Mouse (Mus musculus) ES-E14 (cell line): ENCODE data around the gene Ciz1.

ENCODE experiments used
- CHD2 ChIP-seq: IDR thresholded peaks from 2 replicates; pipeline ENCODE4 v1.6.1; 2014; ENCODE audit warnings: mild to moderate bottlenecking, low read depth, low read length, inconsistent platforms
- HCFC1 ChIP-seq: IDR thresholded peaks from 2 replicates; pipeline ENCODE4 v1.6.1; 2012; ENCODE audit warnings: low read length, inconsistent platforms, borderline replicate concordance; ENCODE audit not compliant: insufficient read depth
- MAFK ChIP-seq: IDR thresholded peaks from 2 replicates; pipeline ENCODE4 v1.6.1; 2014; ENCODE audit warnings: mild to moderate bottlenecking, low read depth, low read length, inconsistent platforms; ENCODE audit not compliant: insufficient read depth
- ZC3H11A ChIP-seq: IDR thresholded peaks from 2 replicates; pipeline ENCODE4 v1.6.1; 2012; ENCODE audit warnings: low read depth, mild to moderate bottlenecking, inconsistent platforms, low read length, borderline replicate concordance
- ZNF384 ChIP-seq: IDR thresholded peaks from 2 replicates; pipeline ENCODE4 v1.6.1; 2012; ENCODE audit warnings: low read depth, low read length, inconsistent platforms

DNA sequence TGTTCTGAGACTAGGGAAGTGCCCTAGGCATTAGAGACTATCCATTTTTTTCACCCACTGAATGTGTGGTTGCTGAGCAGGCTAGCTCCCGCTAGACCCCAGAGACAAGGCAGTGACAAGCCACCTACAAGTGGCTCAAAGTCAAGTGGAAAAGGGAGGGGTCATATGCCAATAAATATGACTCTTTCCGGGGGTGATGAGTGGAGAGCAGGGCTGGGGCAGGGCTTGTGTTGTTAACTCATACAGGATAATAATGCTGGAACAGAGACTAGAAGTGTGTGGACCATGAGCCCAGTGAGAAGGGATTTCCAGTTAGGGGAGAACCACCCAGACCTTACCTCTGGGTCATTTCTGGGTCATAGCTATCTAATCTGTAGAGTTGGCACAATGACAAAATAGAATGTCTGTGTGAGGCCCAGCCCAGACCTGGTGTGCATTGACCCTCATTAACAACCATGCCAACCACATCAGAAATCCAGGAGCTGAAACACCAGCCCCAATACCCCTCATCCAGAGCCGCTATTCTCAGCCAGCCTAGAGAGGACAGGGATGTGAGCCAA is 2.3 kb downstream of the Ciz1 start:
- no peak for TF ChIP-seq CHD2
- TF ChIP-seq ZNF384 = no peak
- TF ChIP-seq MAFK = no peak
- TF ChIP-seq ZC3H11A = no peak
- TF ChIP-seq HCFC1 = no peak
